ENCODE assay signal across 9 mouse cellular contexts in the genomic region with DNA sequence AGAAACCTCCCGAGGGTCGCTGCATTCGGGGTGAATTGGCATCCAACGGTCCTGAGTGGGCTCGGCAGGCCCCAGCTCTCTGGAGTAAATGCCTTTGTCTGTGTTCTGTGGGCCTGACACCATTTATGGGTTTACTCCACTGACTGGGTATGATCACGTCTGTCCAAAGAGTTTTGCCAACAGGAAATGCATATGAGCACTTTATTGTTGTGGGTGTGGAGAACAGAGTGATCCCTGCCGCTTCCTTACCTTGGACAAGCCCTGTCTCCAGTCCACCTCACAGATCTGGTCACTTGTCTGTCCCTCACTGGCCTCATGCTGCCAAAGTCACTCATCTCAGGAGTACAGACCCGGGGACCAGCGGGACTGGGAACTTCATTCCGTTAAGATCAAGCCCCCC.
A peak's percentile ranks its signal among the peaks of the same experiment; 100 is the strongest.
DNase-seq lines count a peak whose midpoint lies in the region; ATAC-seq and TF ChIP-seq lines count a peak whose summit lies in the region.
"Had no signal": no experiment of that assay in that cellular context is flagged by ENCODE, and none has a peak within 500 bp of the region (broad histone marks: within the 10 kb centered on the region; RNA-seq: fewer than 3 reads in every experiment).

No protein-coding gene starts in this region.

- H3K27ac ChIP-seq in kidney, adult 2 months (ENCODE audit: insufficient read depth, low read depth, low read length): peak overlapping the region; percentile 46; the same call in 1 of the 2 replicates
- H3K27ac ChIP-seq in brown adipose tissue, adult 24 weeks (replicated peaks; ENCODE audit: low read depth, low read length): peak overlapping the region; percentile 89
- peak overlapping the region; percentile 86 for H3K27ac ChIP-seq in embryonic facial prominence, embryonic 14.5 days (replicated peaks; ENCODE audit: low read depth, low read length)
- H3K27ac ChIP-seq in intestine, embryonic 16.5 days (ENCODE audit: low read length): 0 out of 2 replicates have a peak overlapping the region, but pooled peaks have one; percentile 24

- H3K4me3 ChIP-seq in kidney, adult 2 months (ENCODE audit: insufficient read depth, low read depth, low read length): no peak overlapping the region
- H3K4me3 ChIP-seq in brown adipose tissue, adult 24 weeks (ENCODE audit: insufficient read depth, low read depth, low read length): no peak overlapping the region
- no peak overlapping the region for H3K4me3 ChIP-seq in embryonic facial prominence, embryonic 14.5 days (ENCODE audit: low read depth, low read length)
- H3K4me3 ChIP-seq in intestine, embryonic 16.5 days (ENCODE audit: low read length): no peak overlapping the region

- no peak for TF ChIP-seq CTCF in kidney, adult 2 months (conservative IDR thresholded peaks at IDR 0.05; ENCODE audit: insufficient read depth, insufficient read length, low read depth, low read length)

- H3K4me1 ChIP-seq in kidney, adult 2 months (ENCODE audit: control insufficient read depth, insufficient read depth, low read length): peaks cover 35% of the 10 kb centered on the region
- peaks cover 48% of the 10 kb centered on the region for H3K4me1 ChIP-seq in brown adipose tissue, adult 24 weeks (ENCODE audit: control insufficient read depth, insufficient read depth, insufficient read length, low read length)
- H3K4me1 ChIP-seq in embryonic facial prominence, embryonic 14.5 days (ENCODE audit: control insufficient read depth, insufficient read depth, low read length): peaks cover 22% of the 10 kb centered on the region
- peaks cover 17% of the 10 kb centered on the region for H3K4me1 ChIP-seq in intestine, embryonic 16.5 days (ENCODE audit: control insufficient read depth, insufficient read depth, low read length)

- DNase-seq in kidney, adult 2 months: no peak
- DNase-seq in kidney, adult 18-20 months: no peak
- no peak for DNase-seq in embryonic facial prominence, embryonic 14.5 days (ENCODE audit: low spot score)
- no peak for DNase-seq in embryo, embryonic 11 days
- no peak for DNase-seq in adrenal gland, postnatal 14 days

- no peak for TF ChIP-seq POLR2A in kidney, adult 2 months (IDR thresholded peaks at IDR 0.05; ENCODE audit: low read depth, low read length)

- ATAC-seq in embryonic facial prominence, embryonic 14.5 days (ENCODE audit: low read depth): no peak
- ATAC-seq in intestine, embryonic 16.5 days: no peak
- ATAC-seq in inflammation-experienced regulatory T-cells, adult 6 months: no peak

- no peak overlapping the region for H3K9ac ChIP-seq in embryonic facial prominence, embryonic 14.5 days (ENCODE audit: low read depth, low read length)
- H3K9ac ChIP-seq in intestine, embryonic 16.5 days (ENCODE audit: low read depth, low read length): no peak overlapping the region

- no peaks in the 10 kb centered on the region for H3K9me3 ChIP-seq in embryonic facial prominence, embryonic 14.5 days (ENCODE audit: control insufficient read depth, low read length)
- 0 out of 2 replicates have a peak, but pooled peaks cover 2% of the 10 kb centered on the region for H3K9me3 ChIP-seq in intestine, embryonic 16.5 days (ENCODE audit: control insufficient read depth, low read length)

- H3K27me3 ChIP-seq in kidney, adult 2 months (replicated peaks; ENCODE audit: control insufficient read depth, insufficient read depth, low read length): no peaks in the 10 kb centered on the region
- no peaks in the 10 kb centered on the region for H3K27me3 ChIP-seq in embryonic facial prominence, embryonic 14.5 days (replicated peaks; ENCODE audit: control insufficient read depth, insufficient read depth, low read length)
- H3K27me3 ChIP-seq in intestine, embryonic 16.5 days (replicated peaks; ENCODE audit: control insufficient read depth, insufficient read depth, low read length): no peaks in the 10 kb centered on the region
- H3K27me3 ChIP-seq: CH12.LX had no signal

- no peak overlapping the region for H3K4me2 ChIP-seq in embryonic facial prominence, embryonic 14.5 days (ENCODE audit: low read depth, low read length)
- no peak overlapping the region for H3K4me2 ChIP-seq in intestine, embryonic 16.5 days (ENCODE audit: low read depth, low read length)

- 79% methylated on average over 10 of the region's 10 CpGs for WGBS in kidney, adult 2 months
- WGBS in embryonic facial prominence, embryonic 14.5 days: 80% methylated on average over 10 of the region's 10 CpGs
- whole genome bisulfite sequencing in intestine, embryonic 16.5 days: 75% methylated on average over 10 of the region's 10 CpGs

- no peaks in the 10 kb centered on the region for H3K36me3 ChIP-seq in kidney, adult 2 months (ENCODE audit: control insufficient read depth, insufficient read depth, low read length)
- H3K36me3 ChIP-seq in embryonic facial prominence, embryonic 14.5 days (ENCODE audit: control insufficient read depth, insufficient read depth, low read length): no peaks in the 10 kb centered on the region
- H3K36me3 ChIP-seq in intestine, embryonic 16.5 days (ENCODE audit: control insufficient read depth, insufficient read depth, low read length): no peaks in the 10 kb centered on the region

Comparison
In these comparisons a context has a peak if more than half of its experiments do, and no peak if none do; other contexts are left out.
1. H3K27ac ChIP-seq: peak in every context shown above with its lines; median percentile 89 in brown adipose tissue, adult 24 weeks; 86 in embryonic facial prominence, embryonic 14.5 days; 46 in kidney, adult 2 months; 24 in intestine, embryonic 16.5 days.